Mouse (Mus musculus): ENCODE data around the gene Lrrfip1. TPM values are rescaled to one million over a fixed set of nuclear protein-coding genes. Genes with fewer than 3 reads are reported as not detected.

Lrrfip1 gene
- polyA plus RNA-seq, 1 experiment from 2014 or later = 16.7 TPM

- H3K4me3 ChIP-seq (replicated peaks) = no peak overlapping the region
- H3K9ac ChIP-seq = no peak overlapping the region
- 54% methylated on average over 8 of the region's 8 CpGs for WGBS (ENCODE audit: insufficient replicate concordance)
Observed at GRCm38 (mm10) chr1:91056416-91056815, 57.9 kb downstream of the Lrrfip1 start.

DNA sequence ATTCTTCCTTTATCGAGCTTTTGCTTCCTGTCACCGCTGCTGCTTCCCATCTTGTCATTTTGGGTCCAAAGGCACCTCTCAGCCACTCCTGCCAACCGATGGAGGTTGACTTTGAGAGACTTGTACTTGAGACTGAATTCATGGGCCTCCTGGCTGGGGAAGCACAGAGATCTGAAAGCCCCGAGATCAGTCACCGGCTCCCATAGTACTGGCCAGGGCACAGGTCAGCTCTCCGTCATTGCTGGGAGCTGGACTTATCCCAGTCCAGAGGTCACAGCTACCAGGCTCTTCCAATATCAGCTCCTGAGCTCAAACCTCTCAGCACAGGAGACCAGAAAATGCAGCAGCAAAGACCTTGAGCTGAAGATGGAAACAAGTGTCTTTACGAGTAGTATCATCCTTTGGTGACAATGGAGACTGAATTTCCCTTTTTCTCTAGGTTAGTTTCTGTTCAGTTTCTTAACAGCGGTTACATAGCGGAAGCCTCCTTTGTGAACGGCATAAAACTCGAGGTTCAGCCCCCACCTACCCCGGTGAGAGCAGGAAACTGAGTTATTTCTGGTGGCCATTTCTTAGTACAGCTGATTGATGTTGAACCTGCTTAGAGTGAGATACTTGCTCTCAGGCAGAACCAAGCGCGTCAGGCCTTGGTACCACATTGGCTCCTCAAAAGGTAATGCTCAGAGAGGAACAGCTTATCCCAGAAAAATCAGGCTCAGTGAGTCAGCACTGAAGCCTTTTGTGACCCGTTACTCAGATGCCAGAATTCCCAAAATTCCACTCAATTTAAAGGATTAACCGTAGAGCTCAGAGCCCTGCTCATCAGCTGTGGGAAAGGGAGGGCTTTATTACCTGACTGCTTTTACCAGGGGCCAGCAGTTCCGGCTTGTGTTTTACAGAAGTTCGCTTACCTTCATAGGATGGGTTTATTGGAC is 59.0 kb downstream of the Lrrfip1 start:
- H3K27ac ChIP-seq (replicated peaks) = peak overlapping the region; percentile 80
- H3K4me2 ChIP-seq = peak overlapping the region; percentile 46
- peaks cover 25% of the 10 kb centered on the region for H3K27me3 ChIP-seq
- H3K4me3 ChIP-seq (replicated peaks) = peak overlapping the region; percentile 14
- ATAC-seq (ENCODE audit: insufficient read depth) = no peak
- no peaks in the 10 kb centered on the region for H3K36me3 ChIP-seq (replicated peaks)
- H3K9ac ChIP-seq = no peak overlapping the region
- no peaks in the 10 kb centered on the region for H3K9me3 ChIP-seq (replicated peaks)
- WGBS (ENCODE audit: insufficient replicate concordance) = 22% methylated on average over 18 of the region's 18 CpGs
- peaks cover 85% of the 10 kb centered on the region for H3K4me1 ChIP-seq (replicated peaks)

More at GRCm38 (mm10) chr1:91056416-91056815, 57.9 kb downstream of the Lrrfip1 start:
- H3K9me3 ChIP-seq (replicated peaks) = no peaks in the 10 kb centered on the region
- ATAC-seq (ENCODE audit: insufficient read depth) = no peak
- no peaks in the 10 kb centered on the region for H3K36me3 ChIP-seq (replicated peaks)
- H3K27ac ChIP-seq (replicated peaks) = peak overlapping the region; percentile 80
- H3K4me1 ChIP-seq (replicated peaks) = peaks cover 80% of the 10 kb centered on the region
- peak overlapping the region; percentile 78 for H3K4me2 ChIP-seq
- H3K27me3 ChIP-seq = peaks cover 37% of the 10 kb centered on the region

GRCm38 (mm10) chr1:91058251-91058650 is 59.7 kb downstream of the Lrrfip1 start:
- 46% methylated on average over 6 of the region's 6 CpGs for WGBS (ENCODE audit: insufficient replicate concordance)
- no peaks in the 10 kb centered on the region for H3K36me3 ChIP-seq (replicated peaks)
- peak overlapping the region; percentile 80 for H3K27ac ChIP-seq (replicated peaks)
- H3K4me3 ChIP-seq (replicated peaks) = no peak overlapping the region
- no peak overlapping the region for H3K4me2 ChIP-seq
- no peak for ATAC-seq (ENCODE audit: insufficient read depth)
- peaks cover 82% of the 10 kb centered on the region for H3K4me1 ChIP-seq (replicated peaks)
- peaks cover 18% of the 10 kb centered on the region for H3K27me3 ChIP-seq
- H3K9ac ChIP-seq = no peak overlapping the region
- H3K9me3 ChIP-seq (replicated peaks) = no peaks in the 10 kb centered on the region

- WGBS (ENCODE audit: insufficient replicate concordance) = 43% methylated on average over 9 of the region's 9 CpGs
- H3K27ac ChIP-seq (replicated peaks) = no peak overlapping the region
- H3K9ac ChIP-seq = no peak overlapping the region
- peaks cover 2% of the 10 kb centered on the region; the same call in 1 of the 2 replicates for H3K27me3 ChIP-seq
- no peaks in the 10 kb centered on the region for H3K9me3 ChIP-seq (replicated peaks)
- no peak for ATAC-seq (ENCODE audit: insufficient read depth)
- H3K36me3 ChIP-seq (replicated peaks) = no peaks in the 10 kb centered on the region
- H3K4me1 ChIP-seq (replicated peaks) = peaks cover 90% of the 10 kb centered on the region
- no peak overlapping the region for H3K4me2 ChIP-seq
- no peak overlapping the region for H3K4me3 ChIP-seq (replicated peaks)
Observed at GRCm38 (mm10) chr1:91059792-91060604, 61.5 kb downstream of the Lrrfip1 start.

GRCm38 (mm10) chr1:91061105-91061504 is 62.6 kb downstream of the Lrrfip1 start:
- Histone ChIP-seq H3K9me3 (replicated peaks) (no peaks in the 10 kb centered on the region), H3K27ac (replicated peaks) (no peak overlapping the region), H3K27me3 (no peaks in the 10 kb centered on the region), H3K36me3 (replicated peaks) (no peaks in the 10 kb centered on the region), H3K4me2 (no peak overlapping the region), H3K9ac (no peak overlapping the region), H3K4me1 (replicated peaks) (peaks cover 90% of the 10 kb centered on the region), H3K4me3 (replicated peaks) (no peak overlapping the region)
- no peak for ATAC-seq (ENCODE audit: insufficient read depth)
- WGBS (ENCODE audit: insufficient replicate concordance) = 58% methylated on average over 4 of the region's 4 CpGs

DNA sequence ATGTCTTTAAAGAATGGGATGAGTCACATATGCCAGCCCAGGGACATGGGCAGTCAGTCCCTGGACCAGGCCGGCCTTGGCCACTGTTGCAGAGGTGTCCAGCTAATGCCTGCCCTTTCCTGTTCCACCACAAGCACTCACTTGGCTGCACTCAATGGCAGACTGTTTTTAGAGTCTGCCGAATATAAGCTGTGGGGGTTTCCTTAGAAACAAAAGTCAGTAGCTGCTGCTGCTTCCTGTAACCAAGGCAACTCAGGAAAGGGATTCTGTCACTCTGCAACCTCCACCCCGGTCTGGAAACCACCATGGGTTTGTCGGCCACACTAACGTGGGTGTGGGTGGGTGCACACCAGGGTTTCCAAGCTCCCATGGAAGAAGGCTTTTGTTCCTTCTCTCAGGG is 63.8 kb downstream of the Lrrfip1 start:
- ATAC-seq (ENCODE audit: insufficient read depth) = no peak
- peaks cover 88% of the 10 kb centered on the region for H3K4me1 ChIP-seq (replicated peaks)
- H3K4me2 ChIP-seq = 0 out of 2 replicates have a peak overlapping the region, but pooled peaks have one; percentile 10
- H3K9ac ChIP-seq = no peak overlapping the region
- H3K4me3 ChIP-seq (replicated peaks) = no peak overlapping the region
- H3K36me3 ChIP-seq (replicated peaks) = no peaks in the 10 kb centered on the region
- no peaks in the 10 kb centered on the region for H3K27me3 ChIP-seq
- 0 out of 2 replicates have a peak overlapping the region, but pooled peaks have one; percentile 19 for H3K27ac ChIP-seq (replicated peaks)
- no peaks in the 10 kb centered on the region for H3K9me3 ChIP-seq (replicated peaks)
- WGBS (ENCODE audit: insufficient replicate concordance) = 14% methylated on average over 5 of the region's 5 CpGs

DNA sequence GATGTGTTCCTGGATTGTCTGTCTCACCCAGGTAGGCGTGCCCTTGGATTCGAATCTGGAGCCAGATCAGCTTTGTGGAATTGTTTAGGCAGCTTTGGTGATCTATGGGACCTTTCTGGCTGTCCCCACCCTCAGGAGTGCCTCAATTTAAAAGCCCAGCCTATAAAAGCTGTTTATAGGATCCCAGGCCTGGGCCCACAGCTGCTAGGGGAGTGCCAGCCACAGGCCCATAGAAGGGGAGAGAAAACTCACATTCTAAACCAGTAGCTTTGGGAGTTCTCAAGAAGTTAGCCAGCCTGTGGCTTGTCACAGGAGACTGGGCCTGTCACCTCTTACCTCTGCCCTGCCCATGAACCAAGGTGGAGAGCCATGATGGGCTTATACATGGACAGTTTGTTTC is 65.5 kb downstream of the Lrrfip1 start:
- no peak overlapping the region for H3K27ac ChIP-seq (replicated peaks)
- no peaks in the 10 kb centered on the region for H3K9me3 ChIP-seq (replicated peaks)
- no peaks in the 10 kb centered on the region for H3K27me3 ChIP-seq
- no peaks in the 10 kb centered on the region for H3K36me3 ChIP-seq (replicated peaks)
- H3K4me2 ChIP-seq = no peak overlapping the region
- H3K4me1 ChIP-seq (replicated peaks) = peaks cover 78% of the 10 kb centered on the region
- H3K9ac ChIP-seq = no peak overlapping the region
- no peak overlapping the region for H3K4me3 ChIP-seq (replicated peaks)
- no peak for ATAC-seq (ENCODE audit: insufficient read depth)
- WGBS (ENCODE audit: insufficient replicate concordance) = 62% methylated on average over 2 of the region's 2 CpGs

- no peak overlapping the region for H3K9ac ChIP-seq
- 45% methylated on average over 11 of the region's 11 CpGs for WGBS (ENCODE audit: insufficient replicate concordance)
- H3K36me3 ChIP-seq (replicated peaks) = no peaks in the 10 kb centered on the region
- no peaks in the 10 kb centered on the region for H3K27me3 ChIP-seq
- no peaks in the 10 kb centered on the region for H3K9me3 ChIP-seq (replicated peaks)
- peak; percentile 53; the same call in 1 of the 2 replicates for ATAC-seq (ENCODE audit: insufficient read depth)
- H3K4me2 ChIP-seq = no peak overlapping the region
- peaks cover 72% of the 10 kb centered on the region for H3K4me1 ChIP-seq (replicated peaks)
- H3K27ac ChIP-seq (replicated peaks) = no peak overlapping the region
- no peak overlapping the region for H3K4me3 ChIP-seq (replicated peaks)
Observed at GRCm38 (mm10) chr1:91064903-91065525, 66.5 kb downstream of the Lrrfip1 start.

GRCm38 (mm10) chr1:91066061-91066460 is 67.5 kb downstream of the Lrrfip1 start:
- H3K4me3 ChIP-seq (replicated peaks) = no peak overlapping the region
- H3K4me1 ChIP-seq (replicated peaks) = peaks cover 62% of the 10 kb centered on the region
- 34% methylated on average over 6 of the region's 6 CpGs for WGBS (ENCODE audit: insufficient replicate concordance)
- H3K4me2 ChIP-seq = no peak overlapping the region
- no peaks in the 10 kb centered on the region for H3K27me3 ChIP-seq
- no peak for ATAC-seq (ENCODE audit: insufficient read depth)
- no peaks in the 10 kb centered on the region for H3K9me3 ChIP-seq (replicated peaks)
- H3K9ac ChIP-seq = no peak overlapping the region
- H3K36me3 ChIP-seq (replicated peaks) = no peaks in the 10 kb centered on the region
- H3K27ac ChIP-seq (replicated peaks) = no peak overlapping the region

- no peak for ATAC-seq (ENCODE audit: insufficient read depth)
- no peaks in the 10 kb centered on the region for H3K27me3 ChIP-seq
- 17% methylated on average over 2 of the region's 2 CpGs for WGBS (ENCODE audit: insufficient replicate concordance)
- H3K4me2 ChIP-seq = no peak overlapping the region
- no peak overlapping the region for H3K27ac ChIP-seq (replicated peaks)
- H3K4me3 ChIP-seq (replicated peaks) = no peak overlapping the region
- no peak overlapping the region for H3K9ac ChIP-seq
- H3K9me3 ChIP-seq (replicated peaks) = no peaks in the 10 kb centered on the region
- no peaks in the 10 kb centered on the region for H3K36me3 ChIP-seq (replicated peaks)
- peaks cover 57% of the 10 kb centered on the region for H3K4me1 ChIP-seq (replicated peaks)
Observed at GRCm38 (mm10) chr1:91066599-91066998, 68.1 kb downstream of the Lrrfip1 start.

DNA sequence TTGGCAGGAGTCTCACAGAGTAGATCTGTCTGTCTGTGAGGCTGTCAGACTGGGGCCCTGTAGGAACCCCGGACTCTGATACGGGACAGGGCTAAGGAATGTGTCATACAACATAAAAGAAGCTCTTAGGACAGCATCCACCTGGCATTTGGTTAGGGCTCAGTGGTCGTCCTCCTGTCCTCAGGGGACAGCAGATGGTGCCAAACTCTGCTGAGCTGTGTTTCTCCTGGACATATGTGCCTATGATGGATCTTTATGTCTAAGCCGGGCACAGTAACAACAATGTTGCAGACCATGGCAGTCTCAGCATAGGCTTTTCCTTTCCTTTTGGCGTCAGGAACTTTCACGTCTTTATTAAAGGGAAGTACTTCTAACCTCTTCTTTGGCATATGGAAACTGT is 69.2 kb downstream of the Lrrfip1 start:
- H3K4me1 ChIP-seq (replicated peaks) = peaks cover 45% of the 10 kb centered on the region
- no peak for ATAC-seq (ENCODE audit: insufficient read depth)
- no peaks in the 10 kb centered on the region for H3K9me3 ChIP-seq (replicated peaks)
- H3K36me3 ChIP-seq (replicated peaks) = no peaks in the 10 kb centered on the region
- H3K9ac ChIP-seq = no peak overlapping the region
- no peak overlapping the region for H3K27ac ChIP-seq (replicated peaks)
- no peaks in the 10 kb centered on the region for H3K27me3 ChIP-seq
- no peak overlapping the region for H3K4me3 ChIP-seq (replicated peaks)
- H3K4me2 ChIP-seq = no peak overlapping the region
- WGBS (ENCODE audit: insufficient replicate concordance) = 57% methylated on average over 6 of the region's 6 CpGs
